Mouse (Mus musculus) testis, adult 2 months (tissue): ENCODE measurements around the gene Vangl1.

Source experiments
- CTCF ChIP-seq: fragments of 200-500 bp; IDR thresholded peaks from 2 replicates; pipeline ENCODE4 v1.5.1; 2012; ENCODE audit warnings: low read depth, mild to moderate bottlenecking, inconsistent platforms, low read length, moderate library complexity; ENCODE audit not compliant: control insufficient read depth, insufficient read depth, insufficient replicate concordance
- POLR2A ChIP-seq: fragments of 200-500 bp; IDR thresholded peaks from 2 replicates; pipeline ENCODE4 v1.6.1; 2012; ENCODE audit warnings: low read depth, mild to moderate bottlenecking, inconsistent platforms, low read length, moderate library complexity; ENCODE audit not compliant: control insufficient read depth

- TF ChIP-seq CTCF, result no peak
- no peak for TF ChIP-seq POLR2A
Measured at GRCm38 (mm10) chr3:102157652-102158051, 46.8 kb downstream of the Vangl1 start.
